Mouse (Mus musculus): Measurements from ENCODE around the gene Lipc. TPM values are rescaled to one million over a fixed set of nuclear protein-coding genes. Genes with fewer than 3 reads are reported as not detected.

The Lipc gene
- 0.27 and 0.56 TPM in 2 replicates for polyA plus RNA-seq (2015; fragmentation: Nextera tagmentation; extraction: Ambion mirVana)

- no peak within 1 kb of the TSS for H3K4me2 ChIP-seq (ENCODE audit: low read depth, low read length)
- no peak within 1 kb of the TSS for H3K9ac ChIP-seq (ENCODE audit: low read length)
- WGBS: 87% methylated on average over 4 of the region's 4 CpGs
- no peaks in the 10 kb centered on the region for H3K36me3 ChIP-seq (ENCODE audit: control insufficient read depth, insufficient read depth)
- no peaks in the 10 kb centered on the region for H3K27me3 ChIP-seq (ENCODE audit: control insufficient read depth, insufficient read depth, low read length)
- H3K27ac ChIP-seq (ENCODE audit: low read length): no peak within 1 kb of the TSS
- H3K4me1 ChIP-seq (ENCODE audit: control insufficient read depth, insufficient read depth, low read length): no peaks in the 10 kb centered on the region
- ATAC-seq (replicated peaks; ENCODE audit: extremely low read depth, insufficient read depth, low FRiP score): no peak
- H3K4me3 ChIP-seq (ENCODE audit: low read length): no peak within 1 kb of the TSS
- H3K9me3 ChIP-seq (replicated peaks; ENCODE audit: control insufficient read depth, low read length): no peaks in the 10 kb centered on the region
These were observed at the start of gene Lipc for GRCm38 (mm10) chr9:70952126-70952525. Lipc (minus strand) TSS chr9:70952226.

GRCm38 (mm10) chr9:70999161-70999560, 47.1 kb upstream of the Lipc start:
- Histone ChIP-seq H3K27ac (ENCODE audit: low read length) (no peak overlapping the region), H3K9ac (ENCODE audit: low read length) (no peak overlapping the region), H3K4me2 (ENCODE audit: low read depth, low read length) (no peak overlapping the region), H3K4me1 (ENCODE audit: control insufficient read depth, insufficient read depth, low read length) (no peaks in the 10 kb centered on the region), H3K27me3 (ENCODE audit: control insufficient read depth, insufficient read depth, low read length) (no peaks in the 10 kb centered on the region), H3K4me3 (ENCODE audit: low read length) (no peak overlapping the region), H3K9me3 (replicated peaks; ENCODE audit: control insufficient read depth, low read length) (peaks cover 3% of the 10 kb centered on the region), H3K36me3 (ENCODE audit: control insufficient read depth, insufficient read depth) (no peaks in the 10 kb centered on the region)
- ATAC-seq (replicated peaks; ENCODE audit: extremely low read depth, insufficient read depth, low FRiP score): no peak
- WGBS: 80% methylated on average over 4 of the region's 4 CpGs

- no peak for ATAC-seq (replicated peaks; ENCODE audit: extremely low read depth, insufficient read depth, low FRiP score)
- H3K4me3 ChIP-seq (ENCODE audit: low read length): no peak overlapping the region
- peaks cover 3% of the 10 kb centered on the region for H3K9me3 ChIP-seq (replicated peaks; ENCODE audit: control insufficient read depth, low read length)
- no peak overlapping the region for H3K9ac ChIP-seq (ENCODE audit: low read length)
- no peak overlapping the region for H3K27ac ChIP-seq (ENCODE audit: low read length)
- no peaks in the 10 kb centered on the region for H3K4me1 ChIP-seq (ENCODE audit: control insufficient read depth, insufficient read depth, low read length)
- 67% methylated on average over 6 of the region's 6 CpGs for WGBS
- no peaks in the 10 kb centered on the region for H3K27me3 ChIP-seq (ENCODE audit: control insufficient read depth, insufficient read depth, low read length)
- no peak overlapping the region for H3K4me2 ChIP-seq (ENCODE audit: low read depth, low read length)
- no peaks in the 10 kb centered on the region for H3K36me3 ChIP-seq (ENCODE audit: control insufficient read depth, insufficient read depth)
These were observed 46.7 kb upstream of the Lipc start for GRCm38 (mm10) chr9:70998719-70999118.

- Histone ChIP-seq H3K27me3 (ENCODE audit: control insufficient read depth, insufficient read depth, low read length) (no peaks in the 10 kb centered on the region), H3K9ac (ENCODE audit: low read length) (no peak overlapping the region), H3K4me1 (ENCODE audit: control insufficient read depth, insufficient read depth, low read length) (no peaks in the 10 kb centered on the region), H3K27ac (ENCODE audit: low read length) (no peak overlapping the region), H3K4me3 (ENCODE audit: low read length) (no peak overlapping the region), H3K4me2 (ENCODE audit: low read depth, low read length) (no peak overlapping the region), H3K9me3 (replicated peaks; ENCODE audit: control insufficient read depth, low read length) (peaks cover 3% of the 10 kb centered on the region), H3K36me3 (ENCODE audit: control insufficient read depth, insufficient read depth) (no peaks in the 10 kb centered on the region)
- WGBS: 62% methylated on average over 6 of the region's 6 CpGs
- peak; percentile 28; the same call in 1 of the 2 replicates for ATAC-seq (replicated peaks; ENCODE audit: extremely low read depth, insufficient read depth, low FRiP score)
These were observed 41.3 kb upstream of the Lipc start for GRCm38 (mm10) chr9:70993326-70993725.

GRCm38 (mm10) chr9:70991401-70991800, 39.4 kb upstream of the Lipc start:
- Histone ChIP-seq H3K27ac (ENCODE audit: low read length) (no peak overlapping the region), H3K36me3 (ENCODE audit: control insufficient read depth, insufficient read depth) (no peaks in the 10 kb centered on the region), H3K4me1 (ENCODE audit: control insufficient read depth, insufficient read depth, low read length) (no peaks in the 10 kb centered on the region), H3K4me3 (ENCODE audit: low read length) (no peak overlapping the region), H3K4me2 (ENCODE audit: low read depth, low read length) (no peak overlapping the region), H3K9ac (ENCODE audit: low read length) (no peak overlapping the region), H3K27me3 (ENCODE audit: control insufficient read depth, insufficient read depth, low read length) (no peaks in the 10 kb centered on the region), H3K9me3 (replicated peaks; ENCODE audit: control insufficient read depth, low read length) (peaks cover under 1% of the 10 kb centered on the region; the same call in 1 of the 2 replicates)
- WGBS: 75% methylated on average over 5 of the region's 5 CpGs
- no peak for ATAC-seq (replicated peaks; ENCODE audit: extremely low read depth, insufficient read depth, low FRiP score)

- H3K4me3 ChIP-seq (ENCODE audit: low read length): no peak overlapping the region
- ATAC-seq (replicated peaks; ENCODE audit: extremely low read depth, insufficient read depth, low FRiP score): no peak
- no peaks in the 10 kb centered on the region for H3K4me1 ChIP-seq (ENCODE audit: control insufficient read depth, insufficient read depth, low read length)
- peaks cover 10% of the 10 kb centered on the region for H3K9me3 ChIP-seq (replicated peaks; ENCODE audit: control insufficient read depth, low read length)
- H3K27ac ChIP-seq (ENCODE audit: low read length): no peak overlapping the region
- 59% methylated on average over 2 of the region's 2 CpGs for WGBS
- H3K27me3 ChIP-seq (ENCODE audit: control insufficient read depth, insufficient read depth, low read length): no peaks in the 10 kb centered on the region
- H3K4me2 ChIP-seq (ENCODE audit: low read depth, low read length): no peak overlapping the region
- no peaks in the 10 kb centered on the region for H3K36me3 ChIP-seq (ENCODE audit: control insufficient read depth, insufficient read depth)
- no peak overlapping the region for H3K9ac ChIP-seq (ENCODE audit: low read length)
These were observed 35.2 kb upstream of the Lipc start for GRCm38 (mm10) chr9:70987210-70987609.

- Histone ChIP-seq H3K9ac (ENCODE audit: low read length) (no peak overlapping the region), H3K27ac (ENCODE audit: low read length) (no peak overlapping the region), H3K4me2 (ENCODE audit: low read depth, low read length) (no peak overlapping the region), H3K27me3 (ENCODE audit: control insufficient read depth, insufficient read depth, low read length) (no peaks in the 10 kb centered on the region), H3K36me3 (ENCODE audit: control insufficient read depth, insufficient read depth) (no peaks in the 10 kb centered on the region), H3K9me3 (replicated peaks; ENCODE audit: control insufficient read depth, low read length) (peaks cover 16% of the 10 kb centered on the region), H3K4me3 (ENCODE audit: low read length) (no peak overlapping the region), H3K4me1 (ENCODE audit: control insufficient read depth, insufficient read depth, low read length) (no peaks in the 10 kb centered on the region)
- ATAC-seq (replicated peaks; ENCODE audit: extremely low read depth, insufficient read depth, low FRiP score): no peak
- 86% methylated on average over 3 of the region's 3 CpGs for WGBS
These were observed 31.0 kb upstream of the Lipc start for GRCm38 (mm10) chr9:70982991-70983480.

GRCm38 (mm10) chr9:70981721-70982120, 29.7 kb upstream of the Lipc start:
- peaks cover 16% of the 10 kb centered on the region for H3K9me3 ChIP-seq (replicated peaks; ENCODE audit: control insufficient read depth, low read length)
- H3K4me1 ChIP-seq (ENCODE audit: control insufficient read depth, insufficient read depth, low read length): no peaks in the 10 kb centered on the region
- H3K27ac ChIP-seq (ENCODE audit: low read length): no peak overlapping the region
- no peaks in the 10 kb centered on the region for H3K27me3 ChIP-seq (ENCODE audit: control insufficient read depth, insufficient read depth, low read length)
- no peak overlapping the region for H3K4me3 ChIP-seq (ENCODE audit: low read length)
- H3K4me2 ChIP-seq (ENCODE audit: low read depth, low read length): no peak overlapping the region
- H3K36me3 ChIP-seq (ENCODE audit: control insufficient read depth, insufficient read depth): no peaks in the 10 kb centered on the region
- no peak for ATAC-seq (replicated peaks; ENCODE audit: extremely low read depth, insufficient read depth, low FRiP score)
- 78% methylated on average over 1 of the region's 1 CpGs for WGBS
- H3K9ac ChIP-seq (ENCODE audit: low read length): no peak overlapping the region

GRCm38 (mm10) chr9:70979641-70980040, 27.6 kb upstream of the Lipc start:
- Histone ChIP-seq H3K36me3 (ENCODE audit: control insufficient read depth, insufficient read depth) (no peaks in the 10 kb centered on the region), H3K4me3 (ENCODE audit: low read length) (no peak overlapping the region), H3K9ac (ENCODE audit: low read length) (no peak overlapping the region), H3K27ac (ENCODE audit: low read length) (no peak overlapping the region), H3K4me2 (ENCODE audit: low read depth, low read length) (no peak overlapping the region), H3K27me3 (ENCODE audit: control insufficient read depth, insufficient read depth, low read length) (no peaks in the 10 kb centered on the region), H3K4me1 (ENCODE audit: control insufficient read depth, insufficient read depth, low read length) (no peaks in the 10 kb centered on the region), H3K9me3 (replicated peaks; ENCODE audit: control insufficient read depth, low read length) (peaks cover 6% of the 10 kb centered on the region)
- no peak for ATAC-seq (replicated peaks; ENCODE audit: extremely low read depth, insufficient read depth, low FRiP score)
- WGBS: 88% methylated on average over 2 of the region's 2 CpGs
